Mouse (Mus musculus): ENCODE measurements around the gene Copg1. TPM values are rescaled to one million over a fixed set of nuclear protein-coding genes. Genes with fewer than 3 reads are reported as not detected.

Copg1 gene
- 161 and 185 TPM in 2 replicates for polyA plus RNA-seq (2014; fragmentation: Nextera tagmentation; extraction: Ambion mirVana)

DNA sequence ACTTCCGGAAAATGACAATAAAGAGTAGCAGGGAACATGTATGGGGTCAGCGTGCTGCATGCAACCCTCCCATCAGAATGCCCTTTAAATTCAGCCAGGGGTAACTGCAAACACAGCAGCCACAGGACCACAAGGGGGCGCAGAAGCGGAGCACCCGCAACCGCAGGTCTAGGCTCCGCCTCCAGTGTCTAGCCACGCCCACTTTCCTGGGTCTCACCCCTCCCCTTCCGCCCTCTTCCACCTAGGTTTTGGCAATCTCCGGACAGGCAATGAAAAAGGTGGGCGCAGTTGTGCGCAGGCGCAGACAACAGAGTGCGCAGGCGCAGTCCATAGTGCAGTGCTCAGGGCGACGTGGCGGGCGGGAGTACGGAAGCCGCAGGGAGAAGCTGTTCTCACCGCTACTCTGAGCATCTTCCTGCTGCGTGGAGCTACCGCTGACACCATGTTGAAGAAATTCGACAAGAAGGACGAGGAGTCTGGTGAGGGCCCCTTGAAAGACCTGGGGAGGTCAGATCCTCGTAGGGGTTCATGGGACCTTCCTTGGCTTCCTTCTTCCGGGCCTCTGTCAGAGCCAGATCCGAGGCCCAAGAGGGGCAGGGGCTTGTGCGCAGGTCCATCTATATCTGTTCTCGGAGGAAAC is at the start of gene Copg1:
Gene Copg1, plus strand, starts transcription at position 221 of the 640 bp plus-strand sequence.
- no peaks in the 10 kb centered on the region for H3K9me3 ChIP-seq (ENCODE audit: control insufficient read depth, low read length)
- no peaks in the 10 kb centered on the region for H3K27me3 ChIP-seq (ENCODE audit: control insufficient read depth, insufficient read depth, low read length)
- H3K4me3 ChIP-seq (replicated peaks; ENCODE audit: low read depth, low read length) = peak within 1 kb of the TSS; percentile 52
- peak within 1 kb of the TSS; percentile 67 for H3K4me2 ChIP-seq (ENCODE audit: low read length)
- WGBS = under 1% methylated on average over 31 of the region's 31 CpGs
- DNase-seq (peak; percentile 100), ATAC-seq (ENCODE audit: low FRiP score, low TSS enrichment) (peak; percentile 95)
- H3K4me1 ChIP-seq (ENCODE audit: control insufficient read depth, insufficient read depth, low read length) = peaks cover 8% of the 10 kb centered on the region; the same call in 1 of the 2 replicates
- peak within 1 kb of the TSS; percentile 80 for H3K27ac ChIP-seq (replicated peaks; ENCODE audit: low read depth, low read length)
- peak within 1 kb of the TSS; percentile 61 for H3K9ac ChIP-seq (replicated peaks; ENCODE audit: low read length)
- peaks cover 34% of the 10 kb centered on the region for H3K36me3 ChIP-seq (ENCODE audit: control insufficient read depth, insufficient read depth, low read length)

DNA sequence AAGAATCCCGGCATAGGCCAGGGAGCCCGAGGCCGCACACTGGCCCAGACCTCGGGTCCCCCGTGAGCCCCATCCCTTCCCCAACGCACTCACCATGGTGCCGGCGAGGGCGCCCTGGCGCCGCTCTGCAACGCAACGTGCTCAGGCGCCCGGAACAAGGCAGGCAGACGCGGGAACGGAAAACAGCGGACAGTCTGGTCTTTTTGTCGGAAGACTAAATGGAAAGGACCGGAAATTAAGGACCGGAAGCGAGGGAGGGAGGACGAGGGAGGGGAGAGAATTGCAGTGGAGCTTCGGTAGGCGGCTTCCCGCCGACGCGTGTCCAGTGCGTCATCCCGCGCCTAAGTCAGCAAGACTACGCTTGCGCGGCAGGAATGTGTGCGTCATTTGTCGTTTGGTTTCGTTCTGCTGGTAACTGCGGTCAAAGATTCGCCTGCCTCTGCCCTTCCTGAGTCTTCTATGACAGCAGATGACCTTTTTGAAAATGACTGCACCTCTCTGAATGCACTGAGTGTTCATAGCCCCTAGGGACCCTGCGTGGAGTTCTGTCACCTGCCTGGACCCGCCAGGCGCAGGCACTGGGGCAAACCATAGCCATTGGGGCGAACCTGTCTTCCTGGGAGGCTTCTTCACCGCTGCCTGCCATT is 48.9 kb upstream of the Copg1 start, which contains the start of gene Isy1:
Gene Isy1, minus strand, starts transcription at position 248 of the 647 bp plus-strand sequence.
- WGBS = under 1% methylated on average over 46 of the region's 46 CpGs
- no peaks in the 10 kb centered on the region for H3K27me3 ChIP-seq (ENCODE audit: control insufficient read depth, insufficient read depth, low read length)

DNA sequence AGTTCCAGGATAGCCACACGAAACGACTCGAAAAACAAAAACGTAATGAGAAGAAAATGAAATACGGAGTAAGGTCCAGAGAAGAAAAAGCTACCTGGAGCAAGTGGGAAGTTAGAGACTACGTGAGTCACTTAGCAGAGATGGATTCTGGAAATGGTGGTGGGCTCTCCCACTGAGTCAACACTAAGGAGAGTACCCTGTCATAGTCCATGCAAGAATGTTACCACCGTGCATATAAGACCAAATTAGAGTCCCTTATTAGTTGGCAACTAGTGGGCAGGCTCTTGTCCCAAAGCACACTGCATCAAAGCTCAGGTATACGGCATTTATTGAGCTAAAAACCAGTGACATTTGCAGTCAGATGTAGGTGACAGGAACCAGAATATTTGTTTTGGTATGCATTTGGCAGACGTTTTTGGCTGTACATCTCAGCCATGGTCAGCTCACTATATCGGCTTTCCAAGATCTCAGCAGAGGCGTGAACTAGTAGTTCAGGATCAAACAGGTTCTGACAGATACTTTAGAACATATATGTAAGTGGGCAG is 47.7 kb upstream of the Copg1 start:
- no peak overlapping the region for H3K27ac ChIP-seq (replicated peaks; ENCODE audit: low read depth, low read length)
- H3K4me2 ChIP-seq (ENCODE audit: low read length) = no peak overlapping the region
- ATAC-seq (ENCODE audit: low FRiP score, low TSS enrichment) (no peak), DNase-seq (no peak)
- no peaks in the 10 kb centered on the region for H3K27me3 ChIP-seq (ENCODE audit: control insufficient read depth, insufficient read depth, low read length)
- no peak overlapping the region for H3K9ac ChIP-seq (replicated peaks; ENCODE audit: low read length)
- H3K9me3 ChIP-seq (ENCODE audit: control insufficient read depth, low read length) = no peaks in the 10 kb centered on the region
- WGBS = 67% methylated on average over 11 of the region's 11 CpGs
- H3K4me3 ChIP-seq (replicated peaks; ENCODE audit: low read depth, low read length) = no peak overlapping the region
- peaks cover 7% of the 10 kb centered on the region; the same call in 1 of the 2 replicates for H3K4me1 ChIP-seq (ENCODE audit: control insufficient read depth, insufficient read depth, low read length)
- peaks cover 47% of the 10 kb centered on the region for H3K36me3 ChIP-seq (ENCODE audit: control insufficient read depth, insufficient read depth, low read length)

More for the DNA sequence above, 48.9 kb upstream of the Copg1 start, which contains the start of gene Isy1:
- H3K9ac ChIP-seq (replicated peaks; ENCODE audit: low read length) = peak within 1 kb of the TSS; percentile 81
- peak within 1 kb of the TSS; percentile 75 for H3K4me2 ChIP-seq (ENCODE audit: low read length)
- H3K27ac ChIP-seq (replicated peaks; ENCODE audit: low read depth, low read length) = peak within 1 kb of the TSS; percentile 93
- H3K9me3 ChIP-seq (ENCODE audit: control insufficient read depth, low read length) = no peaks in the 10 kb centered on the region
- H3K4me1 ChIP-seq (ENCODE audit: control insufficient read depth, insufficient read depth, low read length) = peaks cover 7% of the 10 kb centered on the region; the same call in 1 of the 2 replicates
- DNase-seq = peak; percentile 98
- H3K36me3 ChIP-seq (ENCODE audit: control insufficient read depth, insufficient read depth, low read length) = peaks cover 47% of the 10 kb centered on the region
- peak; percentile 97 for ATAC-seq (ENCODE audit: low FRiP score, low TSS enrichment)
- H3K4me3 ChIP-seq (replicated peaks; ENCODE audit: low read depth, low read length) = peak within 1 kb of the TSS; percentile 82

DNA sequence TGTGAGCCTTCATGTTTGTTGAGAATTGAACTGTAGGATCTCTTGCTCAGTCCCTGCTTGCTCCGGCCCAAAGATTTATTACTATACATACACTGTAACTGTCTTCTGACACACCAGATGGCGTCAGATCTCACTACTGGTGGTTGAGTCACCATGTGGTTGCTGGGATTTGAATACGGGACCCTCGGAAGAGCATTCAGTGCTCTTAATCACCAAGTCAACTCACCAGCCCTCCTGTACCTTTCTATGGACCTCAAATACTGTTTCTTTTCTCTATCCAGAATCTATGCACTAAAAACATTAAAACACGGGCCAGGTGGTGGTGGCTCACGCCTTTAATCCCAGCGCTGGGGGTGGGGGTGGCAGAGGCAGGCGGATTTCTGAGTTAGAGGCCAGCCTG is 46.0 kb upstream of the Copg1 start:
- DNase-seq (no peak), ATAC-seq (ENCODE audit: low FRiP score, low TSS enrichment) (no peak)
- no peaks in the 10 kb centered on the region for H3K9me3 ChIP-seq (ENCODE audit: control insufficient read depth, low read length)
- H3K36me3 ChIP-seq (ENCODE audit: control insufficient read depth, insufficient read depth, low read length) = peaks cover 45% of the 10 kb centered on the region
- H3K4me3 ChIP-seq (replicated peaks; ENCODE audit: low read depth, low read length) = no peak overlapping the region
- no peak overlapping the region for H3K27ac ChIP-seq (replicated peaks; ENCODE audit: low read depth, low read length)
- H3K4me2 ChIP-seq (ENCODE audit: low read length) = no peak overlapping the region
- H3K9ac ChIP-seq (replicated peaks; ENCODE audit: low read length) = no peak overlapping the region
- WGBS = 83% methylated on average over 8 of the region's 8 CpGs
- peaks cover 7% of the 10 kb centered on the region; the same call in 1 of the 2 replicates for H3K4me1 ChIP-seq (ENCODE audit: control insufficient read depth, insufficient read depth, low read length)
- H3K27me3 ChIP-seq (ENCODE audit: control insufficient read depth, insufficient read depth, low read length) = no peaks in the 10 kb centered on the region

DNA sequence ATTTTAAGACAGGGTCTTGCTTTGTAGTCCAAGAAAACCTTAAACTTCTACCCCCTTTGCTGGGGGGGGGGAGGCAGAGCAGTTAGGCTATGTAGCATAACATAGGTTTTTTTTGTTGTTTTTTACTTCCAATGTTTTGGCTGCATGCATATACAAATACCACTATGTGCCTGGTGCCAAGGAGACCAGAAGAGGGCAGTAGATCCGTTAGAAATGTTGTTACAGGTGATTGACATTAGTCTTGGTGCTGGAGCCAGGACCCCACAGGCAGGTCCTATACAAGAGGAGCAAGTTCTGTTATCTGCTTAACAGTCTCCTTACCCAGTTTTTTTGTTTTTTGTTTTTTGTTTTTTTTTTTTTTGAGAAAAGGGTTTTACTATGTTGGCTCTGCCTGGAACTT is 45.4 kb upstream of the Copg1 start:
- Histone ChIP-seq H3K4me2 (ENCODE audit: low read length) (no peak overlapping the region), H3K27me3 (ENCODE audit: control insufficient read depth, insufficient read depth, low read length) (no peaks in the 10 kb centered on the region), H3K4me3 (replicated peaks; ENCODE audit: low read depth, low read length) (no peak overlapping the region), H3K27ac (replicated peaks; ENCODE audit: low read depth, low read length) (no peak overlapping the region), H3K9ac (replicated peaks; ENCODE audit: low read length) (no peak overlapping the region), H3K9me3 (ENCODE audit: control insufficient read depth, low read length) (no peaks in the 10 kb centered on the region), H3K36me3 (ENCODE audit: control insufficient read depth, insufficient read depth, low read length) (peaks cover 45% of the 10 kb centered on the region), H3K4me1 (ENCODE audit: control insufficient read depth, insufficient read depth, low read length) (peaks cover 7% of the 10 kb centered on the region; the same call in 1 of the 2 replicates)
- WGBS = 19% methylated on average over 1 of the region's 1 CpGs
- ATAC-seq (ENCODE audit: low FRiP score, low TSS enrichment) (no peak), DNase-seq (peak; percentile 40)

DNA sequence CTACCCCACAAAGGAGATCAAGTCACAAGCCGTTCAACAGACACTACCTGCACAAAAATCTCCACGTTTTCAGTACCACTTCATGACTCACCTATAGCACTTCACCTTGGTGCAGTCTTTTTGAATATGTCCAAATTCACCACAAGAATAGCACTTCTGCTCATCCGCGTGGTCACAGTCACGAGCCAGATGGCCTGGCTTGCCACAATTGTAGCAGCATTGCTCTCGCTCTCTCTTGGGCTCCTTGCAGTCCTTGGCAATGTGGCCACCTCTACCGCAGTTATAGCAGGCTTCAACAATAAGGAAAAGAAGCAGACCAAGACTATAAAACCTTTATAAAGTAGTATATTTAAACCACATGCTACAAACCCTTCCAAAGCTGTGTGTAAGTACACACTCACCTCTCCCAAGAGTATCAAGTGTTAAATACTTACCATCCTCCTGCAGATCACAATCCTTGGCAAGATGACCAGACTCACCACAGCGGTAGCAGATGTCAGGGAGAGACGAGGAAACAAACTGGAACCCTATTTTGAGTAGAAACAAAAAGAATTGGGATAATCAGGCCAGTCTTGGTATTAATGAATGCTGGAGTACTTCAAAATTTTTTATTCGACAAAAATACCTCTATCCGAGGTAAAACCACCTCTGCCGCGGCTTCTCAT is 42.5 kb upstream of the Copg1 start:
- Histone ChIP-seq H3K36me3 (ENCODE audit: control insufficient read depth, insufficient read depth, low read length) (peaks cover 45% of the 10 kb centered on the region), H3K9ac (replicated peaks; ENCODE audit: low read length) (no peak overlapping the region), H3K9me3 (ENCODE audit: control insufficient read depth, low read length) (no peaks in the 10 kb centered on the region), H3K4me2 (ENCODE audit: low read length) (no peak overlapping the region), H3K4me3 (replicated peaks; ENCODE audit: low read depth, low read length) (no peak overlapping the region), H3K4me1 (ENCODE audit: control insufficient read depth, insufficient read depth, low read length) (peaks cover 17% of the 10 kb centered on the region), H3K27me3 (ENCODE audit: control insufficient read depth, insufficient read depth, low read length) (no peaks in the 10 kb centered on the region), H3K27ac (replicated peaks; ENCODE audit: low read depth, low read length) (no peak overlapping the region)
- ATAC-seq (ENCODE audit: low FRiP score, low TSS enrichment) (no peak), DNase-seq (no peak)
- WGBS = 95% methylated on average over 13 of the region's 13 CpGs

DNA sequence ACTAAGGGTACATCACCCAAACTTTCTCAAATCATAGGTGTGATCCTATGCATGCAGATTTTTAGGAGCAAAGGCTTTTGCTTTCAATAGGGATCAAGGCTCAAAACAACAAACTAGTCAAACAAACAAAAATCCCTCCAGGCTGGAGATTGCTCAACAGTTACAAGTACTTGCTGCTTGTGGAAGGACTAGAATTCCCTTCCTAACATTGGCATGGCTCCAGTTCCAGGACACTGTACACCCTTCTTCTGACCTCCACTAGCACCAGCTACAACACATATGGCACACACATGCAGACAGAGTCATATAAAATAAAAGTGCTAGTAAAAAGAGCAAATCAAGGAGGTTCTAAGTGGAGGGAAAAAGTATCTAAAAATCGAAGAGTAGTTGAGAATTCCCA is 40.8 kb upstream of the Copg1 start:
- no peak overlapping the region for H3K4me2 ChIP-seq (ENCODE audit: low read length)
- H3K4me3 ChIP-seq (replicated peaks; ENCODE audit: low read depth, low read length) = no peak overlapping the region
- DNase-seq (no peak), ATAC-seq (ENCODE audit: low FRiP score, low TSS enrichment) (no peak)
- H3K9me3 ChIP-seq (ENCODE audit: control insufficient read depth, low read length) = no peaks in the 10 kb centered on the region
- WGBS = 94% methylated on average over 1 of the region's 1 CpGs
- no peak overlapping the region for H3K27ac ChIP-seq (replicated peaks; ENCODE audit: low read depth, low read length)
- peaks cover 37% of the 10 kb centered on the region for H3K36me3 ChIP-seq (ENCODE audit: control insufficient read depth, insufficient read depth, low read length)
- peaks cover 20% of the 10 kb centered on the region for H3K4me1 ChIP-seq (ENCODE audit: control insufficient read depth, insufficient read depth, low read length)
- H3K9ac ChIP-seq (replicated peaks; ENCODE audit: low read length) = no peak overlapping the region
- H3K27me3 ChIP-seq (ENCODE audit: control insufficient read depth, insufficient read depth, low read length) = no peaks in the 10 kb centered on the region

DNA sequence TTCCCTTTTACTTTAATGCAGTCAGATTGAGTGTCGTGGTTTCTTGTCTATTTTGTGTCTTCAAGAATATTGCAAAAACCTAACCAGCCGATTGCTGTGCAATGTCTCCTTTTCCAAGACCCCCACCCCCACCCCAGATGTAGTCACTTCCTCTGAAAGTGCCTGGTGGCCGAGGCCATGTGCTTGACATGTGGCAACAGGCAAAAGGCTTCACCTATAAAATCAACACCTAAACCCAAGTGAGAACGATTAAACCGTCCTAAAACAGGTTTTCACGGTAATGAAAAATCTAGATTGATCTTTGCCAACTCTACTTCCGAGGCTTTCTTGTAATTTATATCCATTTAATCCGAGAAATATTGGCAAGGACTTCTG is 37.8 kb upstream of the Copg1 start:
- Histone ChIP-seq H3K4me3 (replicated peaks; ENCODE audit: low read depth, low read length) (peak overlapping the region; percentile 100), H3K9ac (replicated peaks; ENCODE audit: low read length) (peak overlapping the region; percentile 97), H3K27ac (replicated peaks; ENCODE audit: low read depth, low read length) (no peak overlapping the region), H3K27me3 (ENCODE audit: control insufficient read depth, insufficient read depth, low read length) (no peaks in the 10 kb centered on the region), H3K4me2 (ENCODE audit: low read length) (peak overlapping the region; percentile 91), H3K4me1 (ENCODE audit: control insufficient read depth, insufficient read depth, low read length) (peaks cover 20% of the 10 kb centered on the region), H3K36me3 (ENCODE audit: control insufficient read depth, insufficient read depth, low read length) (peaks cover 10% of the 10 kb centered on the region), H3K9me3 (ENCODE audit: control insufficient read depth, low read length) (no peaks in the 10 kb centered on the region)
- no peak for DNase-seq
- WGBS = under 1% methylated on average over 8 of the region's 8 CpGs
- ATAC-seq (ENCODE audit: low FRiP score, low TSS enrichment) = no peak

All from midbrain, embryonic 14.5 days (tissue).